Mouse (Mus musculus) intestine, embryonic 14.5 days (tissue): ENCODE results near the gene Teddm2. TPM values are rescaled to one million over a fixed set of nuclear protein-coding genes. Genes with fewer than 3 reads are reported as not detected.

ENCODE experiments used
- ATAC-seq: fragments of 200-750 bp; cut with Nextera tagmentation; replicated peaks from 2 replicates; pipeline ENCODE4 v1.8.0; 2017; ENCODE audit warnings: low read depth, moderate number of reproducible peaks, moderate TSS enrichment, moderate library complexity; ENCODE audit not compliant: low FRiP score, low TSS enrichment
- DNase-seq: peaks from one replicate; pipeline ENCODE4 v3.0.0-alpha.2; 2018; ENCODE audit warnings: low spot score
- H3K27ac ChIP-seq: fragments of 300-500 bp; sonication (generic); 2 replicates; pipeline ENCODE4 v1.5.1; 2014; ENCODE audit warnings: low read depth, mild to moderate bottlenecking, control low read depth
- H3K27me3 ChIP-seq: fragments of 300-500 bp; sonication (generic); replicated peaks from 2 replicates; pipeline ENCODE4 v1.6.1; 2014; ENCODE audit warnings: low read length, control low read depth; ENCODE audit not compliant: control insufficient read depth, insufficient read depth
- H3K36me3 ChIP-seq: fragments of 300-500 bp; sonication (generic); 2 replicates; pipeline ENCODE4 v1.6.1; 2014; ENCODE audit warnings: low read length, control low read depth; ENCODE audit not compliant: control insufficient read depth, insufficient read depth
- H3K4me1 ChIP-seq: fragments of 300-500 bp; sonication (generic); replicated peaks from 2 replicates; pipeline ENCODE4 v1.6.1; 2014; ENCODE audit warnings: low read length, control low read depth, mixed read lengths; ENCODE audit not compliant: control insufficient read depth, insufficient read depth
- H3K4me2 ChIP-seq: fragments of 300-500 bp; sonication (generic); 2 replicates; pipeline ENCODE4 v1.6.1; 2014; ENCODE audit warnings: low read length
- H3K4me3 ChIP-seq: fragments of 300-500 bp; sonication (generic); 2 replicates; pipeline ENCODE4 v1.5.1; 2014; ENCODE audit warnings: low read depth, low read length, control low read depth, mixed read lengths
- H3K9ac ChIP-seq: fragments of 300-500 bp; sonication (generic); 2 replicates; pipeline ENCODE4 v1.6.1; 2014; ENCODE audit warnings: mild to moderate bottlenecking, low read length
- H3K9me3 ChIP-seq: fragments of 300-500 bp; sonication (generic); 2 replicates; pipeline ENCODE4 v1.6.1; 2016; ENCODE audit warnings: low read length, control low read depth; ENCODE audit not compliant: control insufficient read depth
- WGBS: fragments of 180-500 bp; shearing (Covaris S2); extraction: QIAGEN DNeasy Blood & Tissue Kit; methylation state at CpG from one replicate; pipeline ENCODE4 v1.1.7; 2014; 5-methylcytosine and 5-hydroxymethylcytosine counted together
- polyA plus RNA-seq: library from polyadenylated mRNA; unstranded; fragments of >200 nt; fragmentation: Nextera tagmentation; extraction: Ambion mirVana; gene quantifications from 2 replicates; pipeline ENCODE4 v1.2.1, GENCODE M21; 2014

The Teddm2 gene
- polyA plus RNA-seq, 1 experiment from 2014 or later: 0.42 TPM

DNA sequence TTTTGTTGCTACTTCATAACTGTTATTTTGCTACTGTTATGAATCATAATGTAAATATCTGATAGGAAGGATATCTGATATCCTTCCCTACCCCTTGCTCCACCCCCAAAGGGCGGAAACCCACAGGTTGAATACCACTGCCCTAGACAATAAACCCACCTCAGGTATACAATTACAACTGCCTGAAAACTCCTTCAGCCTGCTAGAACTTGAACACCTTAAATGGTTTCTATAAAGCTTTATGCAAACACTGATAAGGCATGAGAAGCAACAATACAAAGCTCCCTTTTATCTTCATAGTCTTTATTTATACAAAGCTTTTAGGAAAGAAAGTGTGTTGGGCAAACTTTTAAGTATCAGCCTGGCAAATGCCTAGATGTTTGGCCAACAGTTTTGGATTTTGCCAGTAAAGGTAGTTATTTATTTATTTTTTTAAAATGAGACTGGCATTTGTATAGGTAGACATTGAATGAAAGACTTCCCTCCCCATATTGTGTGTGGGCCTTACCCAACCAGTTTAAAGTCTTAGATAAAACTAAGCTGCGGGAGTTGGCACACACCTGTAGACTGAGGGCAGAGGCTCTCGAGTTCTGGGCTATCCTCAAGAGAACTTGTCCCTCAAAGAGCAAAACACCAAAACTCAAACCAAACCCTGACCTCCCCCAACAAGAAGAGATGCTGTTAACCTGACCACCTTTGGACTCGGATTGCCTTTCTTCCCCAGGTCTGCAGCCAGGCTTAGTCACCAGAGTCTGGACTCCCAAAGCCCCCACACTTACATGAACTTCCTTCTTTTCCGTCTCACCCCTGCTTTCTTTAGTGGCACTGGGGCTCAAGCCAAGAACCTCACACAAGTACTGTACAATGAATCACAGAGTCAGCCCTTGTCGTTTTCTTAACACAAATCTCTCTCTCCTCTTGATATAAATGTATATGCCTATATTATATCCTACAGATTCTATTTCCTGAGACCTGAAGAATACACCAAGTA, 24.7 kb upstream of the Teddm2 start:
- no peak for DNase-seq
- ATAC-seq: no peak
- Histone ChIP-seq H3K27me3 (no peaks in the 10 kb centered on the region), H3K36me3 (no peaks in the 10 kb centered on the region), H3K4me2 (no peak overlapping the region), H3K9me3 (no peaks in the 10 kb centered on the region), H3K27ac (no peak overlapping the region), H3K4me1 (no peaks in the 10 kb centered on the region), H3K4me3 (no peak overlapping the region), H3K9ac (no peak overlapping the region)
- WGBS: 75% methylated on average over 6 of the region's 6 CpGs

DNA sequence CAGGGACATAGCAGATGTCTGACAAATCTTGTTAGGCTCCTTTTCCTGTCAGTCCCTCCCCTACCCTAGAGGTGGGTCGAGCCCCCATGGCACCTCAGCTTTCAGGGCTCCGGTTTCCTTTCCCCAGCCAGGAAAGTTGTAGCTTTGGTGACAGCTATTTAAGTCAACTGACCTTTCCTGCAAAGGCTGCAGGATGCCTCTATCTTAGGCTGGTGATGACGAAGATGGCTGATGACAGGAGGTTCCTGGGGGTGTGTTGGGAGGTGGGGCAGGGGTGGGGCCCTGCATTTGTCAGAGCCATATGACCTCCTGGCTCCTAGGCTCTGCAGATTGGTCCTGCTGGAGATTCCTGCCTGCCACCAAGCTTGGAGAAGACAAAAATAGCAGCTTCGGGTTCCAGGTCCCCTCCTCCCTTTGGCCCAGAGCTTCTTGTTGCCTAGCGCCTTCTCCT, 22.6 kb upstream of the Teddm2 start:
- no peaks in the 10 kb centered on the region for H3K36me3 ChIP-seq
- H3K4me2 ChIP-seq: no peak overlapping the region
- H3K4me1 ChIP-seq: no peaks in the 10 kb centered on the region
- no peaks in the 10 kb centered on the region for H3K9me3 ChIP-seq
- no peak overlapping the region for H3K4me3 ChIP-seq
- H3K27me3 ChIP-seq: no peaks in the 10 kb centered on the region
- H3K27ac ChIP-seq: no peak overlapping the region
- H3K9ac ChIP-seq: no peak overlapping the region
- WGBS: 41% methylated on average over 5 of the region's 5 CpGs
- no peak for ATAC-seq
- no peak for DNase-seq

DNA sequence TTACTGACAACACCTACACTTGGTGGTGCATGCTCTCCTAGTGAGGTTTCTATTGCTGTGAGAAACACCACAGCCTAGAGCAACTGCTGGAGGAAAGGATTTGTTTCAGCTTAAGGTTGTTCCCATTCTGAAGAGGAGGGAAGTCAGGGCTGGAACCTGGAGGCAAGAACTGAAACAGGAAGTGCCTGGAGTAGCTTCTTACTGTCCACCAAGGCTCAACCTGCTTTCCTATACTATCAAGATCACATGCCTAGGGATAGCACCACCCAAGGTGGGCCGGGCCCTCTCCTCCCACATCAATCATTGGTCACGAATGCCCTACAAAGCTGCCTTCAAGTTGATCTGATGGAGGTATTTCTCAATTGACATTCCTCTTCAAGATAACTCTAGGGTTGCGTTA, 21.6 kb upstream of the Teddm2 start:
- H3K9me3 ChIP-seq: no peaks in the 10 kb centered on the region
- H3K27ac ChIP-seq: no peak overlapping the region
- WGBS: 89% methylated on average over 3 of the region's 3 CpGs
- H3K4me1 ChIP-seq: no peaks in the 10 kb centered on the region
- no peak overlapping the region for H3K4me3 ChIP-seq
- H3K27me3 ChIP-seq: no peaks in the 10 kb centered on the region
- no peak for DNase-seq
- no peak for ATAC-seq
- H3K4me2 ChIP-seq: no peak overlapping the region
- no peak overlapping the region for H3K9ac ChIP-seq
- H3K36me3 ChIP-seq: no peaks in the 10 kb centered on the region

DNA sequence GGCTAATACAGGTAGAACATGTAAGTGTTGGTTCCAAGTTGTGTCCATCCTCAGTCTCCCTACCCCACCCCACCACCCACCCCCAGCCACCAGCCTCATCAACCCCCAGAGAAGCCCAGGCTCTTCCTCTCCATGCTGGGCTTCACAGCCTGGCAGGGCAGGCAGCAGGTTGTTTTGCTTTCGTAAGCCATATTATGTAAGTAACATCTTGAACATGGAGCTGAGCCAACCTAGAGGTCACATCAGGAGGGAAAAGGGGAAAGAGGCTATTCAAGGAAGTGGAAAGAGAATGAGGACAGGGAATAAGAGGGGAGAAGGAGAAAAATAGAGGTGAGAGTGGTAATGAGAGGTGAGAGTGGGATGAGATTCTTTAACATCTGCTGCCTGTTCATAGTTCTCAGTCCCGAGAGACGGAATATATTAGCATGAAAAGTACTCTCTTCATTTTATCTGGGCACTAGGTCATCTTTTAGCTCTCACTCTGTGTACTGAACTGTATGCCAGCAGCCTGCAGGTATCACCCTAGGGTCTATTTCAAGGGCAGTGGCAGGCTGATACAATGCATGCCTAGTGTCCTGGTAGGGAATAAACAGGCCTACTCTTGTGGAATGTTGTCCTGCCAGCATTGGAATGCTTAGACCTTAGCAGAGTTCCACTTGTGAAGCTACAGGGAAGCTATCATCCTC, 18.6 kb upstream of the Teddm2 start:
- DNase-seq: no peak
- no peaks in the 10 kb centered on the region for H3K27me3 ChIP-seq

DNA sequence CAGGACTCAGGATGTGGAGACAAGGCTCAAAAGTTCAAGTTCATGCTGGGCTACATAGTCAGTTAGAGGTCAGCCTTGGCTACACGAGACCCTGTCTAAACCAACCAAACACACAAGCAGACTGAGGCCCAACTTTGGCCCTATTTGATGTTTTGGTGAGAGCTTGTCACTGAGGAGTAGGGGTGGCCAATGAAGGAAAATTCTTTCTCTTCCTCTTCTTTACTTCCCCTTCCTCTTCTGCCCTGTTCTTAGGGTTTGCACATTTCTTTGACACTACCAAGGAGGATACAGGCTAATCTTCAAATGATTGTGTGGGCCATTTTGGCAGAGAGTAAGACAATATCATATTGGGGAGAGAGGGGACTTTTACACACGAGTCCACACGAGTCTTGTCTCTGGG, 13.8 kb upstream of the Teddm2 start:
- no peaks in the 10 kb centered on the region for H3K4me1 ChIP-seq
- H3K27me3 ChIP-seq: no peaks in the 10 kb centered on the region
- H3K9me3 ChIP-seq: no peaks in the 10 kb centered on the region
- H3K4me3 ChIP-seq: no peak overlapping the region
- DNase-seq: no peak
- H3K36me3 ChIP-seq: peaks cover 14% of the 10 kb centered on the region
- 78% methylated on average over 3 of the region's 3 CpGs for WGBS
- no peak overlapping the region for H3K27ac ChIP-seq
- H3K4me2 ChIP-seq: no peak overlapping the region
- no peak overlapping the region for H3K9ac ChIP-seq
- ATAC-seq: no peak

More for the DNA sequence above, 18.6 kb upstream of the Teddm2 start:
- no peak for ATAC-seq
- Histone ChIP-seq H3K4me3 (no peak overlapping the region), H3K27ac (no peak overlapping the region), H3K36me3 (no peaks in the 10 kb centered on the region), H3K4me1 (no peaks in the 10 kb centered on the region), H3K9me3 (no peaks in the 10 kb centered on the region), H3K9ac (no peak overlapping the region), H3K4me2 (no peak overlapping the region)
- 88% methylated on average over 3 of the region's 3 CpGs for WGBS

DNA sequence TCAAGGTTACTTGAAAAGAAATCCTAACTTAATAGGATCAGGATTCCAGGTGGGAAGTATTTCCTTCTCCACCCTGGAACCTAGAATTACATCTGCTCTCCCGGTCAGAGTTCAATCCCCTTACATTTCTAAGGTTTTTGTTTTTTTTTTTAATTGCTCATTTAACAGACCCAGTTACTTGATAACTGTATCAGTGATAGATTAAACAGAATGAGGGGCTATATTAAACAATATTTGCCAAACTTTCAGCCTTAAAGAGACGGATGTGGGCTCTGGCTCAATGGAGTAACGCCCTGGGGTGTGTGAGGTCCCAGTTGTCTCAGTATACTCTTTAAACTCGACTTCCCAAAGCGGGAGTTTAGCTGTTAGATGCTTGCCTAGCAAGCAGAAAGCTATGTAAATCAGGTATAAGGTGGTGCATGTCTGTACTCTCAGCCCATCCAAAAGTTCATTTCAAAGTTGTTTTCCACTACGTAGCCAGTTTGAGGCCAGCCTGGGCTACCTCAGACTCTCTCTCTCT, 11.3 kb upstream of the Teddm2 start:
- Histone ChIP-seq H3K4me2 (no peak overlapping the region), H3K4me1 (no peaks in the 10 kb centered on the region), H3K36me3 (peaks cover 39% of the 10 kb centered on the region), H3K27me3 (no peaks in the 10 kb centered on the region), H3K4me3 (no peak overlapping the region), H3K9ac (no peak overlapping the region), H3K27ac (no peak overlapping the region), H3K9me3 (no peaks in the 10 kb centered on the region)
- ATAC-seq (no peak), DNase-seq (no peak)
- 79% methylated on average over 6 of the region's 6 CpGs for WGBS

DNA sequence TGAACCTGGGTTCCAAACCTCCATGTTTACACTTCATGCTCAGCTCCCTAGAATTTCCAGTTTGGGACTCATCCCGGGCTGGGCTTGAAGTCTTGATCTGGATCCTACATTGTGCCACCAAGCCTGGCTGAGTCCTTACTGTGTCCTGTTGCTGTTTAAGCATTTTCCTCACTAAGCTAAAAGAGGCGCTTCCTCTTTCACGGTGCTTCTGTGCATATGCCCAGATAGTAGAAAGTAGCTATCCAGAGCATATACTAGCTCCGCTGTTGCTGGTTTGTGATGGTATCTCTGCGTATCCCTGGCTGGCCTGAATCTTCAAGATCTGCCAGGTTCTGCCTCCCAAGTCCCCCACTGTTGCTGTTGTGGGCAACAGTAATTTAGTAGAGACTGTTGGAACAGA, 10.4 kb upstream of the Teddm2 start:
- Histone ChIP-seq H3K9me3 (no peaks in the 10 kb centered on the region), H3K27me3 (no peaks in the 10 kb centered on the region), H3K36me3 (peaks cover 48% of the 10 kb centered on the region), H3K9ac (no peak overlapping the region), H3K4me3 (no peak overlapping the region), H3K27ac (no peak overlapping the region), H3K4me1 (no peaks in the 10 kb centered on the region), H3K4me2 (no peak overlapping the region)
- ATAC-seq (no peak), DNase-seq (no peak)
- 81% methylated on average over 5 of the region's 5 CpGs for WGBS

DNA sequence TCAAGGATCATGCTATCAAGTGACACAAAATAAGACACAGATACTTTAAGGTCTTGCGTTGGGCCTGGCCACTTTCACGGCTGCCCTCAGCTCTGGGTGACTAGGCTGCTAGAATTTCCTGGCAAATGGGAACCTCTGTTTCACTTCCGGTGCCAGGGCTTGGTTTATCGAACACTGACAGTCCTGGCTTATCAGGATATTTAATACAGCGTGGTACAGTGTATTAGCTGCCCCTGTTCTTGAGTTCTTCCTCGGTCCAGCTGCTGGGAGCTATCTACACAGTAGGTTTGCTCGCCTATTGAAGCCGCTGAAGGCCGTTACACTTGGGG, 9.9 kb upstream of the Teddm2 start:
- no peaks in the 10 kb centered on the region for H3K27me3 ChIP-seq
- no peaks in the 10 kb centered on the region for H3K4me1 ChIP-seq
- H3K9me3 ChIP-seq: no peaks in the 10 kb centered on the region
- H3K9ac ChIP-seq: no peak overlapping the region
- DNase-seq (no peak), ATAC-seq (no peak)
- no peak overlapping the region for H3K4me3 ChIP-seq
- no peak overlapping the region for H3K27ac ChIP-seq
- WGBS: 90% methylated on average over 9 of the region's 9 CpGs
- H3K4me2 ChIP-seq: no peak overlapping the region
- H3K36me3 ChIP-seq: peaks cover 53% of the 10 kb centered on the region
